Mouse (Mus musculus): ENCODE data around the gene Cpeb4.

- TF ChIP-seq POLR2A (IDR thresholded peaks at IDR 0.05; ENCODE audit: extremely low read depth, insufficient read depth, low read length) (no peak), CTCF (IDR thresholded peaks at IDR 0.05; ENCODE audit: extremely low read depth, insufficient read depth, low read length) (no peak)
These were observed 28.7 kb upstream of the Cpeb4 start for GRCm38 (mm10) chr11:31843177-31843833.
